Mouse (Mus musculus) small intestine, adult 2 months (tissue): ENCODE data around the gene Mb.

ENCODE experiments used
- CTCF ChIP-seq: fragments of 200-500 bp; IDR thresholded peaks from 2 replicates; pipeline ENCODE4 v1.5.1; 2012; ENCODE audit warnings: low read depth, mild to moderate bottlenecking, control low read depth, inconsistent platforms, low read length, moderate library complexity, mixed read lengths; ENCODE audit not compliant: insufficient replicate concordance, insufficient read length; ENCODE audit errors: extremely low read depth
- POLR2A ChIP-seq: fragments of 200-500 bp; IDR thresholded peaks from 2 replicates; pipeline ENCODE4 v1.6.1; 2012; ENCODE audit warnings: low read depth, mild to moderate bottlenecking, control low read depth, inconsistent platforms, low read length, moderate library complexity

DNA sequence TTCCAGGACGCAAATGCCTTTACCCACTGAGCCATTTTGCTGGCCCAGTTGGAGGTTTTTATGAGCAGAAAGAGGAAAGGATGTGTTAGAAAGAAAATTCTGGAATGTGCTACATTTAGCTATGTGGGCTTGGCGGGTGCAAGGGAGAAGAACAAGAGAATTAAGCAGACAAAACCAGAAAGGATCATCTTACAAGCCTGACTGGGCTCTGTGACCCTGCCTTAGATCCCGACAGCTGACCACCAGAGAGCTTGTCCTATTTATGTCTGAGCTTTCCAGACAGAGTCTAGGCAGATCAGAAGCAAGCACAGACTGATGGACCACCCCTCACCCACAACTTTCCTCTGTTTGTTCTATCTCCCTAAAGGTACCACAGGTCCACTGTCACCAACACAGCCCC lies 19.2 kb downstream of the Mb start:
- no peak for TF ChIP-seq CTCF
- no peak for TF ChIP-seq POLR2A
